Mouse (Mus musculus) intestine, embryonic 14.5 days (tissue): ENCODE results near the gene Rorc. TPM values are rescaled to one million over a fixed set of nuclear protein-coding genes. Genes with fewer than 3 reads are reported as not detected.

Experiments
- ATAC-seq: fragments of 200-750 bp; cut with Nextera tagmentation; replicated peaks from 2 replicates; pipeline ENCODE4 v1.8.0; 2017; ENCODE audit warnings: low read depth, moderate number of reproducible peaks, moderate TSS enrichment, moderate library complexity; ENCODE audit not compliant: low FRiP score, low TSS enrichment
- DNase-seq: peaks from one replicate; pipeline ENCODE4 v3.0.0-alpha.2; 2018; ENCODE audit warnings: low spot score
- H3K27ac ChIP-seq: fragments of 300-500 bp; sonication (generic); 2 replicates; pipeline ENCODE4 v1.5.1; 2014; ENCODE audit warnings: low read depth, mild to moderate bottlenecking, control low read depth
- H3K27me3 ChIP-seq: fragments of 300-500 bp; sonication (generic); replicated peaks from 2 replicates; pipeline ENCODE4 v1.6.1; 2014; ENCODE audit warnings: low read length, control low read depth; ENCODE audit not compliant: control insufficient read depth, insufficient read depth
- H3K36me3 ChIP-seq: fragments of 300-500 bp; sonication (generic); 2 replicates; pipeline ENCODE4 v1.6.1; 2014; ENCODE audit warnings: low read length, control low read depth; ENCODE audit not compliant: control insufficient read depth, insufficient read depth
- H3K4me1 ChIP-seq: fragments of 300-500 bp; sonication (generic); replicated peaks from 2 replicates; pipeline ENCODE4 v1.6.1; 2014; ENCODE audit warnings: low read length, control low read depth, mixed read lengths; ENCODE audit not compliant: control insufficient read depth, insufficient read depth
- H3K4me2 ChIP-seq: fragments of 300-500 bp; sonication (generic); 2 replicates; pipeline ENCODE4 v1.6.1; 2014; ENCODE audit warnings: low read length
- H3K4me3 ChIP-seq: fragments of 300-500 bp; sonication (generic); 2 replicates; pipeline ENCODE4 v1.5.1; 2014; ENCODE audit warnings: low read depth, low read length, control low read depth, mixed read lengths
- H3K9ac ChIP-seq: fragments of 300-500 bp; sonication (generic); 2 replicates; pipeline ENCODE4 v1.6.1; 2014; ENCODE audit warnings: mild to moderate bottlenecking, low read length
- H3K9me3 ChIP-seq: fragments of 300-500 bp; sonication (generic); 2 replicates; pipeline ENCODE4 v1.6.1; 2016; ENCODE audit warnings: low read length, control low read depth; ENCODE audit not compliant: control insufficient read depth
- WGBS: fragments of 180-500 bp; shearing (Covaris S2); extraction: QIAGEN DNeasy Blood & Tissue Kit; methylation state at CpG from one replicate; pipeline ENCODE4 v1.1.7; 2014; 5-methylcytosine and 5-hydroxymethylcytosine counted together
- polyA plus RNA-seq: library from polyadenylated mRNA; unstranded; fragments of >200 nt; fragmentation: Nextera tagmentation; extraction: Ambion mirVana; gene quantifications from 2 replicates; pipeline ENCODE4 v1.2.1, GENCODE M21; 2014

The Rorc gene
- polyA plus RNA-seq, 1 experiment from 2014 or later: 3.8 TPM

- Histone ChIP-seq H3K4me1 (peaks cover 7% of the 10 kb centered on the region), H3K27ac (peak within 1 kb of the TSS; percentile 43; the same call in 1 of the 2 replicates), H3K9me3 (no peaks in the 10 kb centered on the region), H3K4me3 (peak within 1 kb of the TSS; percentile 98), H3K9ac (peak within 1 kb of the TSS; percentile 88), H3K4me2 (peak within 1 kb of the TSS; percentile 65), H3K27me3 (peaks cover 6% of the 10 kb centered on the region; the same call in 1 of the 2 replicates), H3K36me3 (peaks cover 40% of the 10 kb centered on the region)
- peak; percentile 53 for ATAC-seq
- under 1% methylated on average over 24 of the region's 24 CpGs for WGBS
- DNase-seq: no peak
Measured at GRCm38 (mm10) chr3:94443597-94443964, 71.0 kb downstream of the Rorc start, which contains the start of gene Oaz3. Gene Oaz3, minus strand, starts transcription at chr3:94443915.

Other genes with a start within 250 kb of the Rorc start
- not detected in 2 replicates for gene Gm10696, start 194.6 kb upstream of the Rorc start, polyA plus RNA-seq
- gene Gm5286, start 176.1 kb upstream of the Rorc start, polyA plus RNA-seq: not detected in 2 replicates
- gene Gm4778, start 108.8 kb upstream of the Rorc start, polyA plus RNA-seq: not detected in 2 replicates
- gene Them4, start 62.7 kb upstream of the Rorc start, polyA plus RNA-seq: 17.5 and 18.3 TPM in 2 replicates
- gene Them5, start 30.7 kb upstream of the Rorc start, polyA plus RNA-seq: not detected in 2 replicates
- 1.1 and 1.5 TPM in 2 replicates for gene C2cd4d, start 10.4 kb upstream of the Rorc start, polyA plus RNA-seq
- 0.38 and 0.52 TPM in 2 replicates for gene Lingo4, start 25.7 kb downstream of the Rorc start, polyA plus RNA-seq
- 11.4 and 14.6 TPM in 2 replicates for gene Tdrkh, start 40.5 kb downstream of the Rorc start, polyA plus RNA-seq
- 73.2 and 76.2 TPM in 2 replicates for gene Mrpl9, start 70.5 kb downstream of the Rorc start, polyA plus RNA-seq
- 0.26 and 0.51 TPM in 2 replicates for gene Oaz3, start 71.1 kb downstream of the Rorc start, polyA plus RNA-seq
- 47.7 and 54.3 TPM in 2 replicates for gene Celf3, start 105.5 kb downstream of the Rorc start, polyA plus RNA-seq
- gene Riiad1, start 107.5 kb downstream of the Rorc start, polyA plus RNA-seq: 8.1 and 9.3 TPM in 2 replicates
- 28.6 and 33.8 TPM in 2 replicates for gene Snx27, start 209.9 kb downstream of the Rorc start, polyA plus RNA-seq